Mouse (Mus musculus) midbrain, embryonic 11.5 days (tissue): ENCODE results near the gene Vegfb. TPM values are rescaled to one million over a fixed set of nuclear protein-coding genes. Genes with fewer than 3 reads are reported as not detected.

ENCODE experiments used
- ATAC-seq: fragments of 200-750 bp; cut with Nextera tagmentation; 2 replicates; pipeline ENCODE4 v1.8.0; 2017; ENCODE audit warnings: moderate TSS enrichment, moderate library complexity; ENCODE audit not compliant: low FRiP score
- DNase-seq: peaks from one replicate; pipeline ENCODE4 v3.0.0; 2015; ENCODE audit warnings: low spot score; ENCODE audit errors: missing footprints
- H3K27ac ChIP-seq: fragments of 300-500 bp; sonication (generic); 2 replicates; pipeline ENCODE4 v1.5.1; 2014; ENCODE audit warnings: low read depth, low read length
- H3K27me3 ChIP-seq: fragments of 300-500 bp; sonication (generic); 2 replicates; pipeline ENCODE4 v1.6.1; 2014; ENCODE audit warnings: mild to moderate bottlenecking, low read length, moderate library complexity, mixed read lengths; ENCODE audit not compliant: control insufficient read depth, insufficient read depth
- H3K36me3 ChIP-seq: fragments of 300-500 bp; sonication (generic); 2 replicates; pipeline ENCODE4 v1.6.1; 2014; ENCODE audit warnings: mild to moderate bottlenecking, low read length, moderate library complexity, mixed read lengths; ENCODE audit not compliant: control insufficient read depth, insufficient read depth
- H3K4me1 ChIP-seq: fragments of 300-500 bp; sonication (generic); 2 replicates; pipeline ENCODE4 v1.6.1; 2014; ENCODE audit warnings: low read length; ENCODE audit not compliant: control insufficient read depth, insufficient read depth
- H3K4me2 ChIP-seq: fragments of 300-500 bp; sonication (generic); 2 replicates; pipeline ENCODE4 v1.6.1; 2014; ENCODE audit warnings: mild to moderate bottlenecking, moderate library complexity
- H3K4me3 ChIP-seq: fragments of 300-500 bp; sonication (generic); 2 replicates; pipeline ENCODE4 v1.5.1; 2014; ENCODE audit warnings: low read depth, low read length
- H3K9ac ChIP-seq: fragments of 300-500 bp; sonication (generic); 2 replicates; pipeline ENCODE4 v1.6.1; 2014; ENCODE audit warnings: low read length
- H3K9me3 ChIP-seq: fragments of 300-500 bp; sonication (generic); 2 replicates; pipeline ENCODE4 v1.6.1; 2016; ENCODE audit warnings: low read length; ENCODE audit not compliant: control insufficient read depth
- WGBS: fragments of 180-500 bp; shearing (Covaris S2); extraction: QIAGEN DNeasy Blood & Tissue Kit; methylation state at CpG from one replicate; pipeline ENCODE4 v1.1.7; 2014; 5-methylcytosine and 5-hydroxymethylcytosine counted together
- polyA plus RNA-seq: library from polyadenylated mRNA; unstranded; fragments of >200 nt; fragmentation: Nextera tagmentation; extraction: Ambion mirVana; gene quantifications from 2 replicates; pipeline ENCODE4 v1.2.1, GENCODE M21; 2014

The Vegfb gene
- polyA plus RNA-seq, 1 experiment from 2014 or later, result 25.4 TPM

DNA sequence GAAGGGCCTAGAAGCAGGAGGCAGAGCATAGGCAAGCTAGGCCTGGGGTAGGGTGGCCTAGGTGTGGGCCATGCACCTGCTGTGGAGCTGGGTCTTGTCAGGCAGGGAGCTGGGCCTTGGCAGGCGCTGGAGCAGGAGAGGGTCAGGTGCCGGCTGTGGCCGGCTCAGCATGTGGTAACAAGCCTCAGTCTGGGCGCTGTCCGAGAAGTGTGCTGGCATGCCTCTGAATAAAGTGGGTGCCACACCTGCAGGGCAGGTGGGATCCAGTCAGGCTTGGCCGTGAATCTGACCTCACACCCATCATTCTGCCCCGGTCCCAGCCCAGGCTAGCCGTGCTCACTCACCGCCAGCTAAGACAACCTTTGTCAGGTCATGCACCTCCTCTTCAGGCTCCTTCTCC, 26.5 kb upstream of the Vegfb start:
- DNase-seq (no peak), ATAC-seq (no peak)
- H3K27ac ChIP-seq, result no peak overlapping the region
- 0 out of 2 replicates have a peak, but pooled peaks cover 3% of the 10 kb centered on the region for H3K36me3 ChIP-seq
- H3K4me1 ChIP-seq, result no peaks in the 10 kb centered on the region
- H3K4me3 ChIP-seq, result no peak overlapping the region
- no peaks in the 10 kb centered on the region for H3K27me3 ChIP-seq
- H3K4me2 ChIP-seq, result no peak overlapping the region
- H3K9me3 ChIP-seq, result no peaks in the 10 kb centered on the region
- no peak overlapping the region for H3K9ac ChIP-seq
- 85% methylated on average over 9 of the region's 9 CpGs for WGBS

DNA sequence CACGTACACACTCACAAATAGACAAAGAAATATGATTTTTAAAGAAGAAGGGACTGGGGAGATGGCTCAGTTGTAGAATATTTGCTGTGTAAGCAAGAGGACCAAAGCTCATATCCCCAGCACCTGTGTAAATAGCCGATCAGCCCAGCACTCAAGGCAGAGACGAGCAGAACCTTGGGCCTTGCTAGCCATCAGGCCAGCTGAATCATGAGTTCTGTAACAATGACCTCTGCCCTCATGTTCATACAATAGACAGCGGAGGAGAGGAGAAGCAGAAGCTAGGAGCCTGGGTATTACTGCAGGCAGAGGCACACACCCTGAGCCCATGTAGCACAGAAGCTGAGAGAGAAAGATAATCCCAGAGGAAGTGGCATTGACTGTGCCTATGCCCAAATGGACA, 25.0 kb upstream of the Vegfb start:
- DNase-seq (no peak), ATAC-seq (no peak)
- H3K4me3 ChIP-seq, result no peak overlapping the region
- no peaks in the 10 kb centered on the region for H3K27me3 ChIP-seq
- 0 out of 2 replicates have a peak, but pooled peaks cover 3% of the 10 kb centered on the region for H3K36me3 ChIP-seq
- WGBS, result 80% methylated on average over 4 of the region's 4 CpGs
- no peak overlapping the region for H3K27ac ChIP-seq
- H3K9me3 ChIP-seq, result no peaks in the 10 kb centered on the region
- H3K4me2 ChIP-seq, result no peak overlapping the region
- H3K9ac ChIP-seq, result no peak overlapping the region
- H3K4me1 ChIP-seq, result no peaks in the 10 kb centered on the region

GRCm38 (mm10) chr19:7006892-7007593, 19.6 kb upstream of the Vegfb start:
- no peak for ATAC-seq
- no peak overlapping the region for H3K9ac ChIP-seq
- no peak overlapping the region for H3K4me2 ChIP-seq
- H3K4me1 ChIP-seq, result no peaks in the 10 kb centered on the region
- H3K4me3 ChIP-seq, result no peak overlapping the region
- H3K27me3 ChIP-seq, result no peaks in the 10 kb centered on the region
- H3K36me3 ChIP-seq, result no peaks in the 10 kb centered on the region
- H3K27ac ChIP-seq, result no peak overlapping the region
- WGBS, result 85% methylated on average over 9 of the region's 9 CpGs
- no peak for DNase-seq
- H3K9me3 ChIP-seq, result no peaks in the 10 kb centered on the region

GRCm38 (mm10) chr19:6999360-7000063, 12.1 kb upstream of the Vegfb start:
- H3K9ac ChIP-seq, result no peak overlapping the region
- ATAC-seq (no peak), DNase-seq (no peak)
- no peaks in the 10 kb centered on the region for H3K27me3 ChIP-seq
- H3K4me3 ChIP-seq, result no peak overlapping the region
- peaks cover 7% of the 10 kb centered on the region; the same call in 1 of the 2 replicates for H3K36me3 ChIP-seq
- H3K9me3 ChIP-seq, result no peaks in the 10 kb centered on the region
- 93% methylated on average over 19 of the region's 19 CpGs for WGBS
- no peak overlapping the region for H3K4me2 ChIP-seq
- H3K4me1 ChIP-seq, result peaks cover 14% of the 10 kb centered on the region
- no peak overlapping the region for H3K27ac ChIP-seq

DNA sequence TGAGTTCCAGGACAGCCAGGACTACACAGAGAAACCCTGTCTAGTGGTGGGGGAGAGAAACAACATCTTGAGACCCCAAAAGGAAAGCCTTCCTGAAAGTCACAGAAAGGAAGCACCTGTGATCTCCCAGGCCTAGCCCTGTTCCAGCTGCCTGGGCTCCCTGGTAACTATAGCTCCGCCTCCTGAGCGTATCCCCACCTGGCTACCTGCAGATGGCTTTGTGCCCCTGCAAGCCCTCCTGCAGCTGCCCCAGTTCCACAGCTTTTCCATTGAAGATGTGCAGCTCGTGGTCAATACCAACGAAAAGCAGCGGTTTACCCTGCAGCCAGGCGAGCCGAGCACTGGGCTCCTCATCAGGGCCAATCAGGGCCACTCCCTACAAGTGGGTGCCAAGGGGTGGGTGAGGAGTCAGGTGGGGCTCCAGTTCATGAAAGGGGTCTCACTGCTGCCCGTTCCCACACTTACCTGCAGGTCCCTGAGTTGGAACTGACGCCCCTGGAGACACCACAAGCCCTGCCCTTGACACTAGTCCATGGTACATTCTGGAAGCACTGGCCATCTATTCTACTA, 10.4 kb upstream of the Vegfb start:
- no peak overlapping the region for H3K9ac ChIP-seq
- peaks cover 7% of the 10 kb centered on the region; the same call in 1 of the 2 replicates for H3K36me3 ChIP-seq
- no peak for ATAC-seq
- H3K4me3 ChIP-seq, result no peak overlapping the region
- no peaks in the 10 kb centered on the region for H3K9me3 ChIP-seq
- no peaks in the 10 kb centered on the region for H3K27me3 ChIP-seq
- no peak for DNase-seq
- H3K4me1 ChIP-seq, result peaks cover 19% of the 10 kb centered on the region
- H3K4me2 ChIP-seq, result no peak overlapping the region
- H3K27ac ChIP-seq, result no peak overlapping the region
- 80% methylated on average over 9 of the region's 9 CpGs for WGBS

DNA sequence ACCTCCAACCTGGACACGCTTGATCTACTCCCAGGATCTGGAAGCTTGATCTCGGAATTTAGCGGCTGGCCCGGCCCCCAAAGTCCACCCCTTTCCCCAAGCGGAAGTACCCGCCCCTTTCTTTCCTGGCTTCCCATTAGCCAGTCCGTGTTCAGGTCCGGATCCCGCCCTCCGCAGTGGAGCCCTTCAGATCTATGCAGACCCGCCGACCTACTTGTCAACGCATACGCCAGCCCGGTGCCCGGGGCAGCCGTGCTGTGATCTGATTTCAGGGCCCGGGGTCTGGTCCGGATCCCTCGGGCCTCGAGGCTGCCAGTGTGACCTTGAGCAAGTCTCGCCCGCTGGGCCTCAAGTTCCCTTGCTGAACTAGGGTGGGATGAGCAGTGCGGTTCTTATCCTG, 8.6 kb upstream of the Vegfb start, which contains the start of the genes Nudt22 and Trpt1:
Nudt22 (minus strand) TSS at position 112 of the 400 bp plus-strand sequence.
Trpt1 (plus strand) TSS at position 126 of the 400 bp plus-strand sequence.
- WGBS, result 1% methylated on average over 24 of the region's 24 CpGs
- H3K36me3 ChIP-seq, result peaks cover 7% of the 10 kb centered on the region; the same call in 1 of the 2 replicates
- H3K4me2 ChIP-seq, result peak within 1 kb of the TSS; percentile 89
- DNase-seq, result peak; percentile 96
- H3K4me1 ChIP-seq, result peaks cover 22% of the 10 kb centered on the region
- H3K9me3 ChIP-seq, result no peaks in the 10 kb centered on the region
- H3K9ac ChIP-seq, result peak within 1 kb of the TSS; percentile 75
- H3K27ac ChIP-seq, result peak within 1 kb of the TSS; percentile 35; the same call in 1 of the 2 replicates
- H3K4me3 ChIP-seq, result peak within 1 kb of the TSS; percentile 54
- H3K27me3 ChIP-seq, result no peaks in the 10 kb centered on the region
- ATAC-seq, result peak; percentile 76

DNA sequence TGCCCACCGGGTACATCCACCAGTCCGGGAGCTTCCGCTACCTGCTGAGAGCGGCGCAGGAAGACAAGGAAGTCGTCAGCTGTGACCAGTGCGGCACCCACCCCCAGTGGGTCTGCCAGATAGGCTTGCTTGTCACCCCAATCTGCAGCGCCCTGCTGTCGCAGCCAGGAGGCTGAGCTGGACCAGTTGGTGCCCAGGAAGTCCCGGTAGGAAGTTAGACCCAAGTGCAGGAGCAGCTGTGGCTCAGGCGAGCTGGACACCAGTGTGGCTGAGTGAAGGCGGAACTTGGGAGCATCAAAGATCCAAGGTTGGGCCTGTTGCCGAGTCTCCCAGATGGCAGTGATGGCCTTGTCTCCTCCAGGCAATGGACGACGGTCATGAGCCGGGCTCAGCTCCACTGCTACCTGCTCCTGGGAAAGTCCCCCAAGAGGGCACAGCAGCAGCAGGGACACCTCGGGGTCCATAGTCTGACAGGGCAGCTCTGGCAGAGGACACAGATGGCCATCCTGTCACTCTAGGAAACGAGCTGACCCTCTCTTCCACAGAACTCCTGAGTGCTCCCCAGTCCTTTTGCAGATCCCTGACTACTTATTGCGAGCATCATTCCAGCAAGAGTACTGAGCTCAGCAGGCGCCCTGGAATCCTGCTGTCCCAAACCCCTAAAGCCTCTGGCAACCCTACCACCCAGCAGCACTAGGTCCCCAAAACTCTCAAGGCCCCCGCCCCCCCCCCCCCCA, 8.0 kb upstream of the Vegfb start:
- Histone ChIP-seq H3K9me3 (no peaks in the 10 kb centered on the region), H3K4me3 (peak overlapping the region; percentile 54), H3K4me1 (peaks cover 22% of the 10 kb centered on the region), H3K4me2 (peak overlapping the region; percentile 89), H3K9ac (peak overlapping the region; percentile 75), H3K27ac (no peak overlapping the region), H3K27me3 (no peaks in the 10 kb centered on the region), H3K36me3 (peaks cover 7% of the 10 kb centered on the region; the same call in 1 of the 2 replicates)
- 50% methylated on average over 21 of the region's 21 CpGs for WGBS
- ATAC-seq (no peak), DNase-seq (no peak)

- WGBS, result 85% methylated on average over 8 of the region's 8 CpGs
- no peak overlapping the region for H3K4me3 ChIP-seq
Measured at GRCm38 (mm10) chr19:6994489-6994888, 7.0 kb upstream of the Vegfb start.

More at GRCm38 (mm10) chr19:6994489-6994888, 7.0 kb upstream of the Vegfb start:
- Histone ChIP-seq H3K4me1 (peaks cover 22% of the 10 kb centered on the region), H3K27me3 (no peaks in the 10 kb centered on the region), H3K27ac (no peak overlapping the region), H3K9ac (no peak overlapping the region), H3K36me3 (peaks cover 7% of the 10 kb centered on the region; the same call in 1 of the 2 replicates), H3K4me2 (no peak overlapping the region), H3K9me3 (no peaks in the 10 kb centered on the region)
- ATAC-seq (no peak), DNase-seq (no peak)
